Mouse (Mus musculus) heart, adult 8-10 months (tissue): Measurements from ENCODE around the gene Sh3rf3. TPM values are rescaled to one million over a fixed set of nuclear protein-coding genes. Genes with fewer than 3 reads are reported as not detected.

Source experiments
- DNase-seq: peaks from one replicate; pipeline ENCODE4 v3.0.0; 2022; ENCODE audit warnings: low spot score
- total RNA-seq, 4 experiments: library from RNA; stranded (reverse); gene quantifications; 2 replicates each; pipeline ENCODE4 v1.2.4; 2022

Sh3rf3 gene
- total RNA-seq, 4 experiments from 2014 or later, result 0.95 to 1.6 (median 0.98) TPM

GRCm38 (mm10) chr10:58854548-58855198 lies 41.5 kb downstream of the Sh3rf3 start:
- no peak for DNase-seq

GRCm38 (mm10) chr10:58855199-58855751 lies 42.1 kb downstream of the Sh3rf3 start:
- no peak for DNase-seq

DNA sequence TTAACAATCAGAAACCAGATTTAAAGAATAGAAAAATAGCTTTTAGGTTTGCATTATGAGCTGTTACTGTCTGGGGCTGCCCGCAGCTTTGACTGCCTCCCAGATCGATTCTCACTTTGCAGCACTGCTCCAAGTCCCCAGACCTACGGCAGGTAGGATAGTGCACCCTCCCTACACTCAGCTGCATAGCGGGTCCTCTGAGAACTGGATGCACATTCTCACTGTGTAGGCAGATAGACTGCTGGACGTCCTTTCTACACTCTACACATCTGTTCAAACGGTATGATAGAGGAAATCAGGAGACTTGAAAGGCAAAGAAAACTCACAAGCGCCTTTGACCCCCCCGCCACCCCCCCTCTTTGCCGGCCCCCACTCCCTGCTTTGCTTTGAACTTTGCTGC lies 42.7 kb downstream of the Sh3rf3 start:
- DNase-seq, result no peak

DNA sequence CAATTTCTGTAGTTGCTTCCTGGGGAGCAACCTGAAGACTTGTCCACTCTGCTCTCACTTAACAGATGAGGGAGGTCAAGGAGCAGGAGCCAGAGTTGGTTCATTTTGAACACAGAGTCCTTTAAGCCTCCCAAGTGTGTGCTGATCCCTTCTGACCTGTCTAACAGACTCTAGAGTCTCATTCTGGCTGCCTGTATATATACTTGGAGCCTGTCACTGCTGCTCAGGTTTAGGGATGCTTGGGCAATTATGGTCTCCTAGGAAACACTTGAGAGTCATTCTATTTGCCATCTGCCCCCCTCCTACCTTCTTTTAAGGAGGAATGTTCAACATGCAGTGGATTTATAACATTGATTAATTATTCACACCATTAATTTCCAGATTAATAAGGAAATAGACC lies 43.6 kb downstream of the Sh3rf3 start:
- no peak for DNase-seq

GRCm38 (mm10) chr10:58864735-58865134 lies 51.6 kb downstream of the Sh3rf3 start:
- no peak for DNase-seq

GRCm38 (mm10) chr10:58867536-58867935 lies 54.4 kb downstream of the Sh3rf3 start:
- DNase-seq, result no peak

DNA sequence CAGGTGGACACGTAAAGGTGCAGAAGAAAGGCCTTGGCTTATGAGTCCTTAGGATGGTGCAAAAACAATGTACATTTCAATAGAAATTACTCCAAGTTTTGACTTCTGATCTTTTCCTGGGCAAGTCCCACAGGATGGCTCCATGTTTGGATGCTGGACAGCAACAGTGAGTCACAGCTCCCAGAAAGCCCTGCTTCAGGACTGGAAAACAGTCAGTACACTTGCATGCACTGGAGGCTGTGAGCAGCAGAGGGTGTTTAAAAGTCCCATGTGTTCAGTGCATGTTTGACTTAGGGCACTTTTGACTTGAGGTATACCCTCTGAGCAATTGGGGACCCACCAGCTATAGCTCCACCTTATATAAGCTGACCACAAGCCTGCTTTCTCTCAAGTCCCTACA lies 56.7 kb downstream of the Sh3rf3 start:
- peak; percentile 6 for DNase-seq

GRCm38 (mm10) chr10:58871149-58871820 lies 58.1 kb downstream of the Sh3rf3 start:
- no peak for DNase-seq

GRCm38 (mm10) chr10:58871821-58872577 lies 58.8 kb downstream of the Sh3rf3 start:
- DNase-seq, result no peak

DNA sequence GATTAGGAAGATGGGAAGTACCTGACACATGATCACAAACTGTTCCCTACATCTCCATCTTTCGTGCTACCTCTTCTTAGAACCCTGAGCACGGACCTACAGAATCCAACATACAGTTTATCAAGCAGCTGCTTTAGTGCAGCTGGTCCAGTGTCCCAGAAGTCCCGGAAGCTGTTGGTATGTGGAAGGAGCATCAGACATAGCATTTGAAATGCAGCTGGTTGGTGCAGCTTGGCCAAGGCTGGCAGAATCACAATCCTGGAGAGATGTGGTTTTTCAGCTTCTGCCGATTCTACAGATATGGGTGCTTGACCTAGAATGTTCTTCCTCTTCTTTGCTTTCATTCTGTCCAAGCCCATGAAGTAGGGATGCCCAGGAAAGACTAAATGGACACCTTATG lies 64.7 kb downstream of the Sh3rf3 start:
- no peak for DNase-seq

- DNase-seq, result no peak
These were observed 65.5 kb downstream of the Sh3rf3 start for GRCm38 (mm10) chr10:58878636-58879035.

DNA sequence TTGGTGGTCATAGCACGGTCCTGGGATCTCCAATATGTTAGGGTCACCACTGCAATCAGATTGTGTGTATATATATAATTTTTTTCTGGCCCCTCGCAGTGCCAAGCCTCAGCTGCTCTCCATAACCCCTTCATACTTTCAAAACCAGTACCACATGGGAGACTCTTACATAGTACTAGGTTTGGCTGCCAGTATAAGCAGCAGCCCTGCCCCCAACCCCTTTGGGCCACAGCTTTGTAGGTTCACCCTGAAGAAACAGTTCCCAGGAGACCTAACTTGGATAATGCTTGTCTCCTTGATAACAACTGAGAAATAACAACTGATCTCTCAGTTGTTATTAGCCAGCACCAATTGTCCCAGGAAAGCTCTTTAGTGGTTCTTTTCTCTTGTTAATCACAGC lies 69.6 kb downstream of the Sh3rf3 start:
- no peak for DNase-seq

DNA sequence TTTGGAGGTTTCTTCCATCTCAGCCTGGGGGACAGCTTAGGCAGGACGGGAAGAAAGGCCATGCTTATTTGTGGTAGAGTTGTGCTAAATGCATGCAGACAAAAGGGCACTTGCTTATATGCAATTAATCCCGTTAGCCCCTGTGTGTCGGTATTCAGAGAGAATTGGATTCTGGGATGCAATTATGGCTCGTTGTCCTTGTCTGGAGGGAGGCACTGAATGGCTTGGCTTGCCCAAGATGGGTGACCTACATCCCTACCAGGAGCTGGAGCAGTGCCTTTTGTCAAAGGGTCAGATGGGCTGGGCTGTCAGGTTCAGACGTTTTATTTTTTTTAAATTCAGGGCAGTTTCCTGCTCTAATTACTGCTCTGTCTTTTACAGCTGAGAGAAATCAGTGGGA lies 72.2 kb downstream of the Sh3rf3 start:
- DNase-seq, result no peak

DNA sequence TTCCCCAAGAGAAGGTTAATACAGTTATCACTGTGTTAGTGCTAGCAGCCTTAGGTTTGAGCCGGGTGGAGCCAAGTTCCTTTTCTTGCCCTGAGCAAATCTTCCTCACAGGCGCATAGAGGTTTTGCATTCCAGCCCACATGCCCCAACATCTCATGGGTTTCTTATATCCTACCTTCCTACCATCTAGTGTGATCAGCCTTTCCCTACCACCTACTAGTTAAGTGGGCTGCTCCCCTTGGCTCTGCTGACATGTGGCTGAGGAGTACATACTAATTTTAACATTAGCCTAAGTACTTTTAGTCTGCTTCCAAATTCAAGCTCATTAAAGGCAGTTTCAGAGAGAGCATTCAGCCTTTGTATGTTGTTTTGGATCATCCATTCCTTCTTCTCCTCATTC lies 72.7 kb downstream of the Sh3rf3 start:
- no peak for DNase-seq

GRCm38 (mm10) chr10:58890671-58891439 lies 77.7 kb downstream of the Sh3rf3 start:
- no peak for DNase-seq

GRCm38 (mm10) chr10:58895431-58895830 lies 82.3 kb downstream of the Sh3rf3 start:
- no peak for DNase-seq

GRCm38 (mm10) chr10:58897009-58897543 lies 83.9 kb downstream of the Sh3rf3 start:
- DNase-seq, result no peak

GRCm38 (mm10) chr10:58905253-58905652 lies 92.1 kb downstream of the Sh3rf3 start:
- no peak for DNase-seq

GRCm38 (mm10) chr10:58907001-58907443 lies 93.9 kb downstream of the Sh3rf3 start:
- no peak for DNase-seq

GRCm38 (mm10) chr10:58908451-58908850 lies 95.3 kb downstream of the Sh3rf3 start:
- DNase-seq, result no peak
